Mouse (Mus musculus) hindlimb bud, embryonic 11.5 days (tissue): Measurements from ENCODE around the gene Lrrfip2.
A peak's percentile ranks its signal among the peaks of the same experiment; 100 is the strongest.

ENCODE experiments used
- DNase-seq: peaks from one replicate; pipeline ENCODE4 v3.0.0-alpha.2; 2012; ENCODE audit warnings: low read depth, low spot score; ENCODE audit errors: extremely low spot score

Lrrfip2 gene

DNA sequence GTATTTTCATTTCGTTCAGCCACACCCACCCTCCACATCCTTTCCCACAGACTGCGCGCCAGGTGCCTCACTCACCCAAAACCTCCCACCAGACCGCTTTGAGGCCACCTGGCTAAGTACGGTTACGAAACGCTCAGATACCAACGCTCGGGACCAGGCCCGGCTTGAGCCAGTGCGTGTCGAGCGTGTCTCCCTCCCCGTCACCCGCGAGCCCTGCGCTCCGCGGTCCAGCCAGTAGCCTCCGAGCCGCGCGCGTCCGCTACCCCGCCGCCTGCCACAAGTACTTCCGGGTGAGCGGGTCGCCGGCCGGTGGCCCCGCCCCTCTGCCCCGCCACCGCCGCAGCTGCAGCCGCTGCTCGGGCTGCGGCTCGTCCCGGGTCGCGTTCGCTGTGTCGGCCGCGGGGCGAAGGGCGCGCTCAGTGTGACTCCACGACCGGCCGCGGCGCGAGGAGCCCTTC, 431 bp downstream of the Lrrfip2 start:
- no peak for DNase-seq

DNA sequence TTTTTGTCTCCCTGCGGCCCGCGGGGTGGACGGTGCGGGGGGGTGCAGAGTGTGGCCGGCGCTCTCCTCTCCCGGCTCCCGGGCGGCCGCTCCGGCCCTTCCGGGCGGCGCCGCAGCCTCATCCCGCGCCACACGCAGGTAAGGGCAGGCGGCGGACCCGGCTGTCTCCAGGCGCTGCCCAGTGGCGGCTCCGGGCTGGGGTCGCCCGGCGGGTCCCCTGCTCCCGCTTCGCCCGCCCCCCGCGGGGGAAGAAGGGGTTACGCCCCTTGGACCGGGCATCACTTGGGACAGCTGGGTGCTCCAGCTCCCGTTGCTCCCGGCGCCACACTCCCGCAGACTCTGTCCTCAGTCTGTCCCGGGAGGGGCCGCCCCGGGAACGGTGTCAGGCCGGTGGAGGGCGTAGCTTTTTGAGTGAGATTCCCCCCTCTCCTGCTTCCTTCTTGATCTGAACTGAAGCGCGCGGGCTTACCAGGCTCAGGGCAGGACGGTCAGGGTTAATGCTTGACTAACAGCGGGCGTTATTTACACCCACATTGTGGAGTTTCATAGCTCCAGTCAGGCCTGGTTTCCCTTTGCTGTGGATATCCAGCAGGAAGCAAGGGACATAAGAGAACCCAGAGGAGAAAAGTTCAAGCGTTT, 979 bp downstream of the Lrrfip2 start:
- DNase-seq: no peak

DNA sequence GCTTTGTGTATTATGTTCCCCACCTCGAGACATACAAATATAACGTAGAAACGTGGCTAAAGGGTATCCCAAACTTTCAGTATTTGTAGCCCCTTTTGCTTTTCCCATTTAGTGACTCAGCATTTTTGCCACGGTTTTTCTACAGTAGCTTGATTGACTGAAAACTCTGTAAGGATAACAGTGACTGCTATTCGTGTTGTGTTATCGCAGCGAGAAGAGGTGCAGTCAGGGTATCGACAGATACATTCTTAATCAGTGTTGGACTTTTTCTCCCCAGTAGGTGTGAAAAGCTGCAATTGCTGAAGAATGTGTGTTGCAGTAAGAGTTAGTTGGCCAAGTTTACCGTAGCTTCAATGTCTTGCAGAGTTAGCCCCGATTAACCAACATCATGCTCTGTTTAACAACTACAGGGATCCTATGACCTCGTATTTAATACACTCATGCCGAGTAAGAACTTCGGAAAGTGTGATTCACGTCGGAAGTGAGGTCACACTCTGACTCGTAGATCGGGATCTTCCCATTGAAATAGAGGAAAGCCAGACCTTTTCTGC, 1.6 kb downstream of the Lrrfip2 start:
- DNase-seq: peak; percentile 37

DNA sequence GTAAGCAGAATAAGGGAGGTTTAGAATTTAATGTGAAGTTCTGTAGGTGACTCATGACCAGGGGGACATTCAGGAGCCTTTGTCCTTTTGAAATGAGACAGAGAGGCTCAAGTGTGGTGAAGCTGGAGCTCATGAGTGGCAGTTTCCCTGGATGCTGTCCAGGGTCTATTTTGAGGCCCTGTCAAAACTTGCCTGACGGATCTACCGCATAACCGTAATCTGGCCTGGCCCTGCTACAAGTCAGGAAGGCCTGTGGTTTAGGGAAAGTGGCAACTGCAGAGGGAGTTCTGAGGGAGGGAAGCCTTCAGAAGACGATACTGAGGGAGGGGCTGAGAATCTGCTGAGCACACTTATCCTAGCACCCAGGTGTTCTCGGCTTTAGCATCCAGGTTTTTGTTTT, 5.1 kb downstream of the Lrrfip2 start:
- DNase-seq: no peak

DNA sequence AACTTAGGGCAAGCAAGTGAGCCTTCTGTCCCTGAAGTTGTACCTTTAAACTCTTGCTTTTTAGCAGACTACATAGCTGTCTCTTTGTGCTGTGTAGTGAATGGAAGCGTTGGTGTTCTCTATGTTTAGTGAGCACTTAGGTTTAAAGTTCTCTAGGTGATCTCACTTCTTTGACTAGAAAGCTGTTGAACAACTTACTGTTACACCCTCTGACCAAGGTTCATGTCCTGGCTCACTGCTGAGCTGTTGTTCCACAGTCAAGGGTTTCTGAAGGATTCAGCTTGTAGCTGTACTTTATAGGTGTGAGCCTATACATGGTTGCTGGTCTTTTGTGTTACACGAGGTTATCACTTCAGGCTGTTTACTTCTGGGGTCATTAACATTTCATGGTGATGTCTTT, 5.9 kb downstream of the Lrrfip2 start:
- no peak for DNase-seq

DNA sequence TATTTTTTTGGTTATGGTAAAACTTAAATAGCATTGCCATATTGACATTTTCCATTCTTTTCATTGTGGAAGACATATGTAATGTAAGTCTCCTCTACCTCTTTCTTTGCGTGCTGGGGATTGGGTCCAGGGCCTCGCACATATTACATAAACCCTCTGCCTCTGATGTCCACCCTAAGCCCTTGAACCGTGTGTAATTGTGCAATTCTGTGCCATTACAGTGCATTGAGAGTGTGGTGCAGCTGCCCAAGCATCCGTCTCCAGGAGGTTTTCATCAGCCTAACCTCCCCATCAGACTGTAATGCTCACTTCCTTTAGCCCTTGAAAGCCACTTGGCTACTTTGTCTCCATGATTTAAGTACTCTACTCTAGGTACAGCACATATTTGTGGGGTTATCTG, 7.0 kb downstream of the Lrrfip2 start:
- DNase-seq: no peak

DNA sequence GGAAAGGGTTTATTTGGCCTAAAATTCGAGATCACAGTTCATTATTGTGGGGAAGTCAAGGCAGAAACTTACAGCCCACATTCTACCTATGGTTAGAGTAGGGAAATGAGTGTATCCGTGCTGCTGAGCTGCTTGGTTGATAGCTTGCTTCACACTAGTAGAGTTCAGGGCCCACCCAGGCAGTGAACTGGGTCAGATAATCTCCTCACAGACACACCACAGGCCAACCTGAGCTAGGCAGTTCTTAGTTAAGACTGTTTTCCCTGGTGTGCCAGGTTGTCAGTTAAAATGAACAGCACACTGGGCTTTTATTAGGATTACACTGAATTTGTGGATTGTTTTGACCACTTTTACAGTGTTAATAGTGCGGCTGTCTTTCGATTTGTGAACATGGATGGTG, 9.3 kb downstream of the Lrrfip2 start:
- DNase-seq: no peak

DNA sequence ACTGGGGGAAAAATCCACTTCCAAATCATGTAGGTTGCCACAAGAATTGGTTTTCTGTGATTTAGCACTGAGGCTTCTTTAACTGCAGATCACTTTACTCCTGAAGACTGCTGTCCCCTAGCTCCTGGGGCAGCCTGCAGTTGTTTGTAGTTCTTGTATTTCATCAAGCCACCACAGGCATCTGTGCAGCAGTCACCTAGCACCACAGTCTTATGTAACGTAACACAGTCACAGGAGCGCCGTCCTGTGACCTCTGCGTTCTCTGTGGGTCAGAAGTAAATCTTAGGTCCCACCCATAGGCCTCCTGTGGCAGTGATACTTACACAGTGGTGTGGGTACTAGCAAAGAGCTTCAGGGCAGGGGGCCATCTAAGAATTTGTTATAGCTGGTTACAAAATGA, 10.4 kb downstream of the Lrrfip2 start:
- no peak for DNase-seq

DNA sequence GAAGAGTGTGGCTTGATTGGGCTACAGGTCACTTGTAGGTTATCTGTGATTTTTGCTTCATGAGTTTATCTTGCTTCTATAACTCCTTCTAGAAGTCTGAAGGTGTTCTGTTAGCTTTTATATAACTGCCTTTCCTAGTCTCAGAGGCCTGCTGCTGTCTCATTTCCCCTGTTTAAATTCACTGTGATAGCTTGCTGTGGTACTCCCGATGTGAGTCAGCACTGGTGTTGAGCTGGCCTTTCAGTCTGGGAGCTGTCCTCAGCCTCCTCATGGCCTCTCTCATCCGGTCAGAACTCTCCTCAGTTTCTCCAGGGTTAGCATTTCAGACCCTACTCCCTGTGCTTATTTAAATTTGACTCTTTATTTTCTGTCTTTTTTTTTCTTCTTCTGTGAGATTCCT, 12.7 kb downstream of the Lrrfip2 start:
- no peak for DNase-seq

DNA sequence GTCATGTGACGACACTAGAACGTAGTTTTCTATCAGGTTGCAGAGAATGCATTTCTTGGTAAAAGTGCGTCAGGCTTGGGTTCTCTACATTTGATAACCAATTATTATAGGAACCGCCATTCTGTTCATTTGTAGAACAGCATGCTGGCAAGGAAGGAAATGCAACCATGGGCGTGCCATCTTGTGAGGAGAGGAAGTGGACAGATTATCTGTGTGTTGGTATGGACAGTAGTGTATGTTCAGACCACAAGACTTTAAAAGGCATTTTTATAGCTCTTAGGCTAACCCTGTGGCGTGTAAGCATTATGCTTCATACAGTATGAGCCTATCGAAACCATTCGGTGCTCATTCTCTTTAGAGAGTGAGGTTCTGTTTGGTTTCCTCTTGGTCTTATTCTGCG, 20.8 kb downstream of the Lrrfip2 start:
- DNase-seq: no peak

DNA sequence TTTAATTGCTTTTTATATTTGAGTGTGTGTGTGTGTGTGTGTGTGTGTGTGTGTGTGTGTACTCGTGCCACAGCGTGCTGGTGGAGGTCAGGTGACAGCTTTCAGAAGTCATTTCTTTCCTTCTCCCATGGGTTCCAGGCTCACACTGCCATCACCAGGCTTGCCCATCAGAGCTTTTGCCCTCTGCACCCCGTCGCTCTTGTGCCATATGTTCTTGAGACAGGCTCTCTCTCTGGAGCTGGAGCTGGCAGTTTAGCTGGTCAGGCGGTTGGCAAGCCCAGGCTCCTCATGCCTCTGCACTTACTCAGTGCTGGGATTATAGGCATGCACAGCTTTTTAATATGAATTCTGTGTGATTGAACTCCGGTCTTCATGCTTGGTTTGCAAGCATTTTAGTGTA, 25.3 kb downstream of the Lrrfip2 start:
- no peak for DNase-seq

DNA sequence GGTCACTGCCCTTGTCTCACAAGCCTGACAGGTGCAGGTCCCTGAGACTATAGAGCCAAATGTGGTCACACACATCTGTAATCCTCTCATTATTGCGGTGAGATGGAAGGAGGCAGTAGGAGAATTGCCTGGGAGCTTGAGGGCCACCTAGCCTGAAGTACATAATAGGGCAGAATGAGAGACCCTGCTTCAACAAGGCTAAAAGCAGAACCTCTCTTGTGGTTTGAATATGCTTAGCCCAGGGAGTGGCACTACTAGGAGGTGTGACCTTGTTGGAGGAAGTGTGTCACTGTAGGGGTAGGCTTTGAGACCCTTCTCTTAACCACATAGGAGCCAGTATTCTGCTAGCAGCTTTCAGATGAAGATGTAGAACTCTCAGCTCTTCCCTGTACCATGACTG, 26.0 kb downstream of the Lrrfip2 start:
- DNase-seq: no peak

DNA sequence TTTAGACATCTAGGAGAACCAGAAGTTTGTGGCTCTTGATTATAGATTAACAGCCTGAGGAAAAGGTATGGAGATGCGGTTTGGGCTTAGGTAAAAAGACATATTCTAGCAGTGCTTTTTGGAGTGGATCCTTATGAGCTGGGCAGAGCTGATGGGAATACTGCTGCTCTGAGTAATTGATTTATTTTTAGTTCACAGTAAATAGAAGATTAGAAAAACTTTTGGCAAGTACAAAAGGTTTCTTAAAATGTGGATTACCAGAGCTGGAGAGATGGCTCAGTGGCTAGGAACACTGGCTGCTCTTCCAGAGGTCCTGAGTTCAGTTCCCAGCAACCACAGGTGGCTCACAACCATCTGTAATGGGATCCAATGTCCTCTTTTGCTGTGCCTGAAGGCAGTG, 27.3 kb downstream of the Lrrfip2 start:
- DNase-seq: no peak

DNA sequence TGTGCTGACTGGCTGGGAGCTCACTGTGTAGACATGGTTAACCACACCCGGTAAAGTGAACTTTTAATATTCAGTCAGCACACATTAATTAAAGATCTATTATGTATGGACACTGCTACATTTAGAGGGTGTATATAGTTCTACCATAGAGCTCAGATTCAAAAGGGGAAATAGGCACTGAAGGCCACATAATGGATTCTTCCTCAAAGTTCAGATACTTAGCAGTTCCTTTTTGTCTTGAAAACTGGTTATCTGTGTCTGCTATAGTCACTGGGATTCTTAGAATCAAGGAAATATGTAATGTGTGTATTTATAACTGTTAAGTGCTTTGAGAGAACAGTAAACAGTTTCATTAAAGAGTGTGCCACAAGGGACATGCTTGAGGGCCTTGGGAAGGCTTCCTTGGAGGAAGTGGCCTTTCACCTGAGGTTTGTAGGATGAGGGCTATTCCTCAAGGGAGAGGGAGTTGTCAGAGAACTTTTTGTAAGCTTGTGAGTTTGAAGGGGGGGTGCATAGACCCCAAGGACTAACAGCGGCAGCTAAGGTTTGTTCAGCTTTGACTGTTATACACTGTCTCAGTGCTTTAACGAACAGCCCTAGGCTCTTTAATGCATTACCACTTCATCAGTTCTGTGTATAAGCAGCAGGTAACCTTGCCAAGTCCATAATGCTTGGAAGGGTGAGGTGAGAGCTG, 28.3 kb downstream of the Lrrfip2 start:
- DNase-seq: no peak

DNA sequence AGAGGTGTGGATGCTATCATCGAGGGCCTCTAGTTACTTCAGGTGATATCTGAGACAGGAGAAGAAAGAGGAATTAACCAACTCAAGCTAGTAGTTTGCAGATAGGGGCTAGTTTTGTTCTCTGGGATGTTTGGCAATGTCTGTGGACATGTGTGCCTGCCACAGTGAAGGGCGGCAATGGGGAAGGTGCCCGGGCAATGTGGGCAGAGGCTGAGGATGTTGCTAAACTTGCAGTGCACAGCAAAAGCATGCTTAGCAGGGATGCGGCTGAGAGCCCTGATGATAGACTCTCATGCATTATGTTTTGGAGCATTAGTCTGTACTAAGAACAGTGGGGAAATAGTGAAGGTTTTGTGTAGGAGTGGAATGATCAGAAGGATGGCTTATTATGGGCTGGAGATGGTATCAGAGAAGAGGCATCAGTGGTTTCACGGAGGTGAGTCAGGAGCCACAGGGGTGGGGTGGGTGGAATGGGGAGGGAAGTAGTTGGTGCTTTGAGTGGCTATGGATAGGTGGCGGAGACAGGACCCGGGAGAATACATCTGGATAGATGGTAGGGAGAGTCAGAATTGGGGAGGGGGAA, 28.9 kb downstream of the Lrrfip2 start:
- no peak for DNase-seq

DNA sequence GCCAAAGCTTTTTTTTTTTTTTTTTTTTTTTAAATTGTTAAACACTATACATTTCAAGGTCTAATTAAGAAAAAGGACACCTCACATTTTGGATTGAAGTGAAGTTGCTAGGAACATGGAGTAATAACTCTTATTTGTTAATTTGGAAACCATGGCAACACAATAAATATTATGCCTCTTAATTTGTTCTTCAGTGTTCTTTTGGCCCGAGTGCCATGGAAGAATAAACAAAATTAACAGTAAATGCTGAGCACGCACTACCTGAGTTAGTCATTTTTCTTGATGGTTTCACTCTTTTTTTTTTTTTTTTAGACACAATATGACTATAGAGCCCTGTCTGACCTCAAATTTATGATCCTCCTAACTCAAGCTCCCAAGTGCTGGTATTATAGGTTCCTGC, 30.6 kb downstream of the Lrrfip2 start:
- DNase-seq: peak; percentile 24

DNA sequence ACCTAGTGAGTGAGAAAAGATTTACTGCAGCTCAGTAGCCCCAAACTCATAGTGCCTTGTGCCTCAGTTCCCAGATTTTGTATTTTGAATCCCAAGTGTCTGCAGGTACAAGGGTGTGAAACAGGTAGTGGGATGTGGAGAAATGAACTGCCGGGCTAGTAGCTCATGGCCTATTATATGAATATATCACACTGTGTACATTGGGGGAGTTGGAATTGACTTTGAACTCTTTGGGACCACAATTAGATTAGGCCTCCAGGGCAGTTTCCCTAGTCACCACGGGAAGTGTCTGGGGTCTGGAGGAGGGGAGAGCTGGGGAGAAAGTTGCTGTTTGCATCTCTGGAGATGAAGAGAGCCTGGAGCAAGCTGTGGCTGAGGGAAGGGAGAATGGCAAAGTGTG, 31.0 kb downstream of the Lrrfip2 start:
- DNase-seq: no peak

DNA sequence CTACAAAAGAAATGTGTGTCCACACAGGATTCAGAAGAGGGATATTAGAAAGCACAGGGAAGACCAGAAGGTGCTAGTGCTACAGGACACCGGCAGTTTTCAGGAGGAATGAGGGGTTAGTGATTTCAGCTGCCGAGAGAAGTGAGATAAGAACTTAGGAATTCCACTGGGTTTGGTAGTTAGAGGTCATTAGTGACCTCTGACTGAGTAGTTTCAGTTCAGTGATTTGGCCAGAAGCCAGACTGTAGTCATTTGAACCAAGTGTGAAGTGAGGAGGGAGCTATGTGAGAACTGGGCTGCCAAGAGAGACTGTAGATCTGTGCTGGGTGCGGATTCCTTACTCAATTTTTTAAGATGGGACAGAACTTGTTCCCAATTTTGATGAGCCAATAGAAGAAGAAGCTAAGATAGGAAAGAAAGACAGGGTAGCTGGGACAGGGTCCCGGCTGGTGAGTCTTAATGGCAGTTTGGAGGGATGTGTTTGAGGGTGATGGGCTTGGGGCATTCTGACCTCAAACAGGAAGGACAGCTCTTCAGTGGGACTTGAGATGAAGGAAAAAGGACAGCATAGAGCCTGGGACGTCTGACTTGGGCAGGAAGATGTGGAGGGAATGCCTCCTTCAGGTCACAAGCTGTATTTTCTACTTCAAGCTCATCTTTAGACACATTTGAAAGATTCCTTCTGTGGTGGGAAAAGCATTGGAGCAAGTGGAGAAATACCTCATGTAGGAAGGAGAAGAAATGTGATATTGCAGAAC, 32.0 kb downstream of the Lrrfip2 start:
- no peak for DNase-seq

DNA sequence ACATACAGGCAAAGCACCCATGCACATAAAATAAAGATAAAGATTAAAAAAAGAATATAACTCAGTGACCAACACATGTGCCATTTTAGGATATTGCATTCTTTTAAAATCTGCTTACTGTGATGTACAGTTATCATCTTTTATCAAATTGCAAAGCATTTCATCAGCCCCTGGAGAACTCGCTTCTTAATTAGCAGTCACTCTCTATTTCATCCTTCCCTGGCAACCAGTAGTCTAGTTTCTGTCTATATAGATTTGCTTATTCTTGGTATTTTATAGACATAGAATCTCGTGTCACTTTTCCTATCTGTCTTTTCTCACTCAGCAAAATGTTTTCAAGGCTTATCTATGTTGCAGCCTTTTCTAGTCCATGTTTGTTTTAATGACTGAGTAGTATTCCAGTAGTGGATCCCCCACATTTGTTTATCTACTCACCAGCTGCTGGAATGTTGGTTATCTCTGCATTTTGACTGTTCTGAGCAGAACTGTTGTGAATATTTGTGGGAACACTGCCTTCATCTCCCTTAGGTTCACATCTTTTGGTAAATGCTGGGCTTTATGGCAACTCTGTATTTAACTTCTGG, 35.0 kb downstream of the Lrrfip2 start:
- no peak for DNase-seq

DNA sequence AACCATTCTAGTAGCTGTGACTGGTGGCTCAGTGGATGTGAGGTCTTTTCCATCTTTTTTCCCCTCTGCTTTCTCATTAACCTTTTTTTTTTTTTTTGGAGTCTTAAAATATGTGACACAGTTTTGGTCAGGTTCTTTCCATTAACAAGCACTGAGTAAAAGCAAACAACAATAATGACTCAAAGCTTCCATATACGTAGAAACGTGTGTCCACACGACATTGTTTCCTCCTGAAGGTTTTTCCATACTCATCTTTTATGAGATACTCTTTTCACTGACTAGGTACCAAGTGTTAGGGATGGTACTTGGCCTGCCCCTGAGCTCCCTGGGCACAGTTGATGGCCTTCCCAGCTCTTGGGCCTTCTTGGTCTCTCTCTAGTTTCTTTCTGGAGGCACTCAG, 35.6 kb downstream of the Lrrfip2 start:
- DNase-seq: no peak

DNA sequence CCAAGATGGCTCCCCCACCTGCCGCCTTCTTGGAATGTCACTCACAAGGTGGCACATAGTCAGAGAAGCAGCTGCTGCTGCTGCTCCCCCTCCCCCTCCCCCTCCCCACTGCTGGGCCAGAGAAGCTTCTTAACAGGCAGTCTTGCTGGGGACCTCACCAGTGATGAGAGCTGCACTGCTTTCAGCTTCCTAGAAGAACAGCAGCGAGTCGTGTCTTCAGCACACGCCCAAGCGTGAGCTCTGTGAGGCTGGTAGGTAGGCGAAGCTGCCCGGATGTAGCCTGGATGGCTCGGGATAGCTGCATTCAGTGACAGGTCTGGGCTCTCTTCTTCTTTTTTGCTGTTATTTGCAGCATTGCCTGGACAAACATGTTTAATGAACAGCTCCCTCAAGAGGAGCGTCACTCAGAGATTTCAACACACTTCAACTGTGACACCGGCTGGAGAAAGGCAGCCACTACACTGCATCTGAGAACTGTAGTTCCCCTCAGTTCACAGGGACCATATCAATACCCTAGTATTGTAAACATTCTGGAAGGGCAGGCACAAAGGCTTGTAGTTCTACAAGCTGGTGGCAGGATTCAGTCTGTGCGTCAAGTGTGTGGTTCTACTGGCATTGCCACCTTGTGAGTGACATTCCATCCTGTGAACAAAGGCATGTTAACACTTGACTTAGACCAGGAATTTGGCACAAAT, 38.5 kb downstream of the Lrrfip2 start:
- DNase-seq: no peak
